Mouse (Mus musculus) cortical plate, adult 2 months (tissue): Measurements from ENCODE around the gene Palld.

Experiments
- CTCF ChIP-seq: fragments of 200-500 bp; IDR thresholded peaks from 2 replicates; pipeline ENCODE4 v1.5.1; 2011; ENCODE audit warnings: mild to moderate bottlenecking, control low read depth, low read length; ENCODE audit not compliant: insufficient read depth; ENCODE audit errors: extremely low read depth
- POLR2A ChIP-seq: fragments of 200-500 bp; IDR thresholded peaks from 2 replicates; pipeline ENCODE4 v1.6.1; 2011; ENCODE audit warnings: mild to moderate bottlenecking, low read length, control low read depth; ENCODE audit not compliant: insufficient read depth; ENCODE audit errors: extremely low read depth

DNA sequence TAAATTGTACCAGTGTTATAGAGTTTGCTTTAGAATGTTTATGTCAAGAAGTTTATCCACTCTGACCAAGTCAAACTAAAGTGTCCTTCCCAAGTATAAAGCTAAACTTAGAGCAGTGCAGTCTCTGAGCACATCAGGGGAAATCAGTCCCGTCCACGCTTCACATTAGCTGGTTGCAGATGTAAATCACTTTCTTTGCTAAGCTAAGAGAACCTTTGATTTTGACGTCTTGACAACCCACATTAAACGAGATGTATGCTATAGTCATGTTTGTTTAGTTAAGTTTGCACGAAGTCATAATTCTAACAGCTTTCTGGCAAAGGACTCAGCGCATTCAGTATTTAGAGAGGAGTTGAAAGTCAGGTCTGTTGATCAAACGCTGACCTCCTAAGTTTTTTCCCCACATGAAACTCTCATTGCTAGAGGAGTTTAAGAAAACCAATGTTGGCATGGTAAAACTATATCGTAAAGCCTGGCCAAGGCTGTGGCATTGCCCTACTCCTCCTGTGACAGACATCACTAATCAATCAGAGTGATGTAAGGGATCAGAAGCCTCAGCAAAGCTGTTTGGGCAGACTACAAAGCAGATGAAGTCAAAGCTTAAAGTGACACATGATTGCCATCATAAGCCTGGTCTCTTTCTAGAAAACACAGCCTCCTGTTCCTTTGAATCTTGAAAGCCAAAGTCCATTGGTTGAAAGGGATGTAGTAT lies 177.0 kb downstream of the Palld start:
- TF ChIP-seq POLR2A (no peak), CTCF (no peak)
